Mouse (Mus musculus): ENCODE results near the gene Rasgef1c.

DNA sequence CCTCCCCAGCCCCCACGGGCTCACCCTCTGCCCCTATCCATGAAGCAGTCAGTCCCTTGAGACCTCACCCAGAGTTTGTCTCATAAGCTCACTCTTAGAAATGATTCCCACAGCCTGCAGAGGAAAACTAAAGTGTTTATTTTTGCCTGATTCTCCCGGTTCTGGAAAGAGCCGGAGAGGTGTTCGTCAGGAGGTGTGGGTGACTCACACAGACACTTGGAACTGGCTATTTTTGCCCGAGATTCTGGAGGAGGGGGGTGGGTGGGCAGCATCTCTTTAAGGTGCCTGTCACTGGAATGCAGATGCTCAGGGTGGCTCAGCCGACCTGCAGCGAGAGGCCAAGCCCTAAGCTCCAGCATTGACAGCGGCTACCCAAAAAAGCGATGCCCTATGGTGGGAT lies 34.8 kb downstream of the Rasgef1c start:
- TF ChIP-seq CTCF (IDR thresholded peaks at IDR 0.05; ENCODE audit: control insufficient read depth, insufficient read depth, insufficient read length) = no peak
- no peak for TF ChIP-seq MYOG (IDR thresholded peaks at IDR 0.05; ENCODE audit: control insufficient read depth, extremely low read depth, insufficient read length)
- no peak for TF ChIP-seq MYOD1 (IDR thresholded peaks at IDR 0.05; ENCODE audit: control insufficient read depth, insufficient read length, low read depth)
- TF ChIP-seq MAX (IDR thresholded peaks at IDR 0.05) = no peak

All from C2C12 (cell line).